In the genomic region with DNA sequence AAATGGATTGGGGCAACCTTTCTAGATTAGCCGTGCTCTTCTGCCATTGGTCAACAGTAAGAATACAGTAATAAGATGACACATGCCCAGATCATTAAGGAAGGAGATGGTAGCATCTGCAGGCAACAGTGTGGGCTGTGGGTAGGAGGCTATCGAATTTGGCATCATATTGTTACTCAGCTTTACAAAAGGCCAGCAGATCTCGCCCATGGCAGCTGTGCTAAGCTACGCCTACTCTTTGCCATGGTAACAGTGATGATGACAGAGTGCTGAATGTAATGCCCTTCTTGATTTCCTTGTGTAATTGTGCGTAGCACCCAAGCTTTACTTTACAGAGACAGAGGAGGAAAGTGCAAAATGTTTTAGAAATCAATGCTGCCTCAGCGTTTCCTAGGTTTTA, we compare ENCODE assay signal across 12 mouse cellular contexts.
A peak's percentile ranks its signal among the peaks of the same experiment; 100 is the strongest.
DNase-seq lines count a peak whose midpoint lies in the region; ATAC-seq and TF ChIP-seq lines count a peak whose summit lies in the region.
"Had no signal": no experiment of that assay in that cellular context is flagged by ENCODE, and none has a peak within 500 bp of the region (broad histone marks: within the 10 kb centered on the region; RNA-seq: fewer than 3 reads in every experiment).

No protein-coding gene starts in this region.

- 62% methylated on average over 6 of the region's 6 CpGs for WGBS in kidney, embryonic 15.5 days
- 55% methylated on average over 6 of the region's 6 CpGs for WGBS in forebrain, embryonic 15.5 days
- WGBS in stomach, postnatal 0 days: 87% methylated on average over 6 of the region's 6 CpGs

- H3K27ac ChIP-seq in kidney, embryonic 15.5 days: 0 out of 2 replicates have a peak overlapping the region, but pooled peaks have one; percentile 27
- H3K27ac ChIP-seq in forebrain, embryonic 15.5 days (replicated peaks): no peak overlapping the region
- no peak overlapping the region for H3K27ac ChIP-seq in stomach, postnatal 0 days (replicated peaks)
- H3K27ac ChIP-seq: limb, embryonic 12.5 days had no signal

- H3K79me2 ChIP-seq in myocyte (ENCODE audit: control insufficient read depth, insufficient read depth): no peaks in the 10 kb centered on the region

- TF ChIP-seq EP300 in stomach, postnatal 0 days (optimal IDR thresholded peaks at IDR 0.05): no peak

- H3ac ChIP-seq in myocyte (ENCODE audit: control insufficient read depth, insufficient read length): no peak overlapping the region

- ATAC-seq in kidney, embryonic 15.5 days (replicated peaks; ENCODE audit: low FRiP score): peak; percentile 79
- peak; percentile 80 for ATAC-seq in forebrain, embryonic 15.5 days (replicated peaks)
- no peak for ATAC-seq in stomach, postnatal 0 days (ENCODE audit: low FRiP score, low TSS enrichment)
- ATAC-seq: CD4-positive, CD25-positive, alpha-beta regulatory T cell, adult 4 months had no signal

- no peak for DNase-seq in kidney, adult 18-20 months
- DNase-seq in layer of hippocampus, adult 9-10 months (ENCODE audit: low spot score): peak; percentile 49
- DNase-seq in urinary bladder, postnatal 4 days (ENCODE audit: low spot score in 2 of 2): no peak
- no peak for DNase-seq in c-Kit-positive CD71-positive TER-119-positive erythroid progenitor cells, embryonic 14.5 days (ENCODE audit: low spot score)
- no peak for DNase-seq in stomach, postnatal 0 days (ENCODE audit: low spot score)
- DNase-seq: cerebellum, adult 8-10 months; lung, postnatal 36 days had no signal

- peaks cover 17% of the 10 kb centered on the region; the same call in 1 of the 2 replicates for H3K4me1 ChIP-seq in kidney, embryonic 15.5 days
- peaks cover 6% of the 10 kb centered on the region for H3K4me1 ChIP-seq in forebrain, embryonic 15.5 days
- no peaks in the 10 kb centered on the region for H3K4me1 ChIP-seq in stomach, postnatal 0 days (replicated peaks; ENCODE audit: control insufficient read depth, insufficient read depth)
- H3K4me1 ChIP-seq: limb, embryonic 12.5 days had no signal

- H3K9me3 ChIP-seq in kidney, embryonic 15.5 days (replicated peaks): no peaks in the 10 kb centered on the region
- H3K9me3 ChIP-seq in forebrain, embryonic 15.5 days: no peaks in the 10 kb centered on the region
- no peaks in the 10 kb centered on the region for H3K9me3 ChIP-seq in stomach, postnatal 0 days (ENCODE audit: control insufficient read depth, low read length)
- H3K9me3 ChIP-seq: limb, embryonic 12.5 days had no signal

- no peaks in the 10 kb centered on the region for H3K27me3 ChIP-seq in kidney, embryonic 15.5 days
- H3K27me3 ChIP-seq in forebrain, embryonic 15.5 days: no peaks in the 10 kb centered on the region
- no peaks in the 10 kb centered on the region for H3K27me3 ChIP-seq in myocyte (ENCODE audit: control insufficient read depth, insufficient read depth, insufficient read length)
- no peaks in the 10 kb centered on the region for H3K27me3 ChIP-seq in stomach, postnatal 0 days (ENCODE audit: control insufficient read depth, insufficient read depth, low read length)
- H3K27me3 ChIP-seq: limb, embryonic 12.5 days had no signal

- peaks cover 4% of the 10 kb centered on the region; the same call in 1 of the 2 replicates for H3K36me3 ChIP-seq in kidney, embryonic 15.5 days
- H3K36me3 ChIP-seq in forebrain, embryonic 15.5 days: no peaks in the 10 kb centered on the region
- H3K36me3 ChIP-seq in myocyte (ENCODE audit: control insufficient read depth, insufficient read depth): no peaks in the 10 kb centered on the region
- 0 out of 2 replicates have a peak, but pooled peaks cover 2% of the 10 kb centered on the region for H3K36me3 ChIP-seq in stomach, postnatal 0 days (ENCODE audit: control insufficient read depth, insufficient read depth, low read length)
- H3K36me3 ChIP-seq: limb, embryonic 12.5 days had no signal

- no peak overlapping the region for H3K4me3 ChIP-seq in kidney, embryonic 15.5 days (replicated peaks)
- no peak overlapping the region for H3K4me3 ChIP-seq in forebrain, embryonic 15.5 days
- no peak overlapping the region for H3K4me3 ChIP-seq in myocyte
- H3K4me3 ChIP-seq in stomach, postnatal 0 days (ENCODE audit: low read depth, low read length): no peak overlapping the region
- H3K4me3 ChIP-seq: limb, embryonic 12.5 days had no signal

- H3K9ac ChIP-seq in kidney, embryonic 15.5 days: no peak overlapping the region
- no peak overlapping the region for H3K9ac ChIP-seq in forebrain, embryonic 15.5 days (replicated peaks)
- H3K9ac ChIP-seq in stomach, postnatal 0 days (ENCODE audit: low read length): no peak overlapping the region
- H3K9ac ChIP-seq: limb, embryonic 12.5 days had no signal

- no peak for TF ChIP-seq POLR2A in myocyte (IDR thresholded peaks at IDR 0.05; ENCODE audit: insufficient read length, low read depth)

- H3K4me2 ChIP-seq in kidney, embryonic 15.5 days: no peak overlapping the region
- no peak overlapping the region for H3K4me2 ChIP-seq in forebrain, embryonic 15.5 days (replicated peaks)
- H3K4me2 ChIP-seq in myocyte (ENCODE audit: low read depth): peak overlapping the region; percentile 31
- no peak overlapping the region for H3K4me2 ChIP-seq in stomach, postnatal 0 days (replicated peaks; ENCODE audit: low read depth)
- H3K4me2 ChIP-seq: limb, embryonic 12.5 days had no signal

- no peak for TF ChIP-seq CTCF in stomach, postnatal 0 days (IDR thresholded peaks at IDR 0.05; ENCODE audit: low read depth)

TF ChIP-seq in myocyte, 11 proteins besides CTCF, POLR2A, EP300 and RAD21:
- TF ChIP-seq MYOD1 (IDR thresholded peaks at IDR 0.05; ENCODE audit: control insufficient read depth in 1 of 3, insufficient read length in 2 of 3, low read depth in 2 of 3) (peak in 2 of 3 experiments; percentile 80 to 91), MYOG (IDR thresholded peaks at IDR 0.05; ENCODE audit: control insufficient read depth in 1 of 3, insufficient read depth in 1 of 3, insufficient read length in 2 of 3, low read depth in 2 of 3) (peak in 1 of 3 experiments; percentile 62), POLR2AphosphoS2 (IDR thresholded peaks at IDR 0.05; ENCODE audit: insufficient read length, low read depth) (no peak)
